Mouse (Mus musculus) brain, adult 2 months (tissue): ENCODE measurements around the gene Vmn2r60.
"Not testable (repeated sequence)": the region's sequence is repeated elsewhere in the genome, so short reads cannot be mapped to it uniquely, and the experiment has no call there.

Experiments used
- DNase-seq: peaks from one replicate; pipeline ENCODE4 v3.0.0; 2011; ENCODE audit warnings: low read depth, low spot score

Gene Vmn2r60

DNA sequence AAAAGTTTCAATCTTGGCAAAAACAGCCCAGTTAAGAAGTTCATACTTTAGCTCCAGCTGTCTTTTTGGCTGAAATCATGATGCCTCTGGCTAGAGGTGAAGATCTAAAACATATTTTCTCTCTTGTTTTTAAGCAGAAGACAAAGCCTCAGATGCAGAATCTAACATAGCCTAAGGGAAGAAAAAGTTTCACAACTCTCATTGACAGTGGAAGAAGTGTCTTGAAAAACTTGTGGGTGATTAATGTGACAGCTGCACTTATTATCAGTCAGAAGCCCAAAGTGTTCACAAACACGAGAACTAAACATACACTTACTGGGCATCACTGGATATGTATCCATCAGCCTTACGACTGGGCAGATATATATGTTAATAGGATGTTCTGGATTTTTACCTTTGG is at the start of gene Vmn2r60:
Vmn2r60 (plus strand) TSS at position 301 of the 400 bp plus-strand sequence.
- DNase-seq, result no peak

DNA sequence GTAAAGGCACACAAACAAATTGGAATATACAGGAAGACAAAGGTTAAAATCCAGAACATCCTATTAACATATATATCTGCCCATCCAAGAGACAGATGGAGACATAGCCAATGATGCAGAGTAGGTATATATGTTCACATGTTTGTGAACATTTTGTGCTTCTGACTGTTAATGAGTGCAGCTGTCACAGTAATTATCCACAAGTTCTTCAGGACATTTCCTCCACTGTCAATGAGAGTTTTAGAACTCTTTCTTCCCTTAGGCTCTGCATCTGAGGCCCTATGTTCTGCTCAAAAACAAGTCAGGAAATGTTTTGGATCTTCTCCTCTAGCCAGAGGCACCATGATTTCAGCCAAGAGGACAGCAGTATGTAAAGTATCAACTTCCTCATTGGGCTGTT is 48.6 kb upstream of the Vmn2r60 start, which contains the start of gene Vmn2r59:
Vmn2r59 (minus strand) TSS at position 101 of the 400 bp plus-strand sequence.
- no peak for DNase-seq

DNA sequence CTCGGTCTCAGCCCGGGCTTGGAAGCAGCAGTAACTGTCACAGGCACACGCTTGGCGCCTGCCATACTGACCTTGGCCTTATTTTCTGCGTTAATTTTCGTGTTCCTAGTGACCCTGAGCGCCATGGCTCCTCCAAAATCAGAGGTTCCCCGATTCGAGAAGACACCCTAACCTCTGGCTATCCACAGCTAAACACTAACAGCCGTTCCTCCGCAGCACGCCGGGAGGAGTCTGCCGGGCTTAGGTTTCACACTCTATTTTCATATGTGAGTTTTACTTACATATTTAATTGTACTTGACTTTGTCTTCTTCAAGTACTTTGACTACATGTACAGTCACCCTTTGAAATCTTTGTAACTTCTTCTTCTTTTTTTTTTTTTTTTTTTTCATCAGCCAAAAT is 509 bp upstream of the Vmn2r60 start:
- DNase-seq, result not testable (repeated sequence)
